Mouse (Mus musculus): ENCODE measurements around the gene Atcay. TPM values are rescaled to one million over a fixed set of nuclear protein-coding genes. Genes with fewer than 3 reads are reported as not detected.

The Atcay gene
- polyA plus RNA-seq, 1 experiment: not detected

DNA sequence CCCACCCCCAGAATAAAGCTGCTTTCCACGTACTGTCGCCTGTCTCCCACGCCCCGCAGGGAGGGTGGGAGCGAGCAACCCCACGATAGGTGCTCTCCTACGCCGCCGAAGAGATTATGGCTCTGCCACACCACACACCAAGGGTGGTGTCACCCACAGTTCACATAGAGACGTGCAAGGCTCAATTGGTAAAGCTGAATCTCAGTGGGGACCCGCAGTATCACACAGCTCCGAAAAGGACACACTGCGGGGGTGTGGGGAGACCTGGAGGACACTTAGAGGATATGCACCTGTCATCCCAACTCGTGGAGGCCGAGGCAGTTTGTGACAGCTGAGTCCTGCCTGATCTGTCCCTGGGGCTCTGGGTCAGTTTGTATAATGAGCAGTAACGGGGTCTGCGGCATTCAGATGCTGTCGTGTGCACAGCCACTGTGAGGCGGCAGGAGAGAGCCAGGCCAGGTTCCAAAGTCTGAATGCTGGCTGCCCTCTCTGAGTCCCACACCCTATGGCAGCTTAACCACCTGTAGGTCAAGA is 37.6 kb downstream of the Atcay start:
- Histone ChIP-seq H3K36me3 (replicated peaks; ENCODE audit: low read length) (peaks cover 33% of the 10 kb centered on the region), H3K27me3 (replicated peaks) (peaks cover 39% of the 10 kb centered on the region), H3K4me3 (replicated peaks) (peak overlapping the region; percentile 98), H3K9me3 (peaks cover 5% of the 10 kb centered on the region), H3K4me1 (peaks cover 57% of the 10 kb centered on the region)
- TF ChIP-seq GATA1 (IDR thresholded peaks at IDR 0.05; ENCODE audit: borderline replicate concordance, low read length): no peak
- no peak for TF ChIP-seq FLI1 (IDR thresholded peaks at IDR 0.05; ENCODE audit: low read length)

DNA sequence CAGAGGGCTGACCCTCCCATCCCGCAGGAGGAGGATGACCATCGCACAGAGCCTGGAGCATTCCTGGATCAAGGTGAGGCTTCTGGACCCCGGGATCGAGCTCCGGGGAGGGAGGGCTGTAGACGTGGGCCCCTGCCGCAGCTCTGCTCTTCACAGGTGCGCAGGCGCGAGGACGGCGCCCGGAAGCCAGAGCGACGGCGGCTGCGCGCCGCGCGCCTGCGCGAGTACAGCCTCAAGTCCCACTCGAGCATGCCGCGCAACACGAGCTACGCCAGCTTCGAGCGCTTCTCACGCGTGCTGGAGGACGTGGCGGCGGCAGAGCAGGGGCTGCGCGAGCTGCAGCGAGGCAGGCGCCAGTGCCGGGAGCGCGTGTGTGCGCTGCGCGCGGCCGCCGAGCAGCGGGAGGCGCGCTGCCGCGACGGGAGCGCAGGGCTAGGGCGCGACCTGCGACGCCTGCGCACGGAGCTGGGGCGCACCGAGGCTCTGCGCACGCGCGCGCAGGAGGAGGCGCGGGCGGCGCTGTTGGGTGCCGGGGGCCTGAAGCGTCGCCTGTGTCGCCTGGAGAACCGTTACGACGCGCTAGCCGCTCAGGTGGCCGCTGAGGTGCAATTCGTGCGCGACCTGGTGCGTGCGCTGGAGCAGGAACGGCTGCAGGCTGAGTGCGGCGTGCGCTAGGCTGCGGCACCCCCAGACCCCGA is 38.2 kb downstream of the Atcay start:
- H3K27me3 ChIP-seq (replicated peaks): peaks cover 37% of the 10 kb centered on the region
- H3K9me3 ChIP-seq: peaks cover 5% of the 10 kb centered on the region
- peaks cover 39% of the 10 kb centered on the region for H3K36me3 ChIP-seq (replicated peaks; ENCODE audit: low read length)
- H3K4me3 ChIP-seq (replicated peaks): peak overlapping the region; percentile 98
- TF ChIP-seq GATA1 (IDR thresholded peaks at IDR 0.05; ENCODE audit: borderline replicate concordance, low read length): no peak
- no peak for TF ChIP-seq FLI1 (IDR thresholded peaks at IDR 0.05; ENCODE audit: low read length)
- peaks cover 59% of the 10 kb centered on the region for H3K4me1 ChIP-seq

- Histone ChIP-seq H3K36me3 (replicated peaks; ENCODE audit: low read length) (peaks cover 48% of the 10 kb centered on the region), H3K4me1 (peaks cover 67% of the 10 kb centered on the region), H3K4me3 (replicated peaks) (peak overlapping the region; percentile 98), H3K9me3 (peaks cover 5% of the 10 kb centered on the region), H3K27me3 (replicated peaks) (peaks cover 29% of the 10 kb centered on the region)
- no peak for TF ChIP-seq FLI1 (IDR thresholded peaks at IDR 0.05; ENCODE audit: low read length)
- no peak for TF ChIP-seq GATA1 (IDR thresholded peaks at IDR 0.05; ENCODE audit: borderline replicate concordance, low read length)
Observed at GRCm38 (mm10) chr10:81191342-81191982, 39.2 kb downstream of the Atcay start.

- peaks cover 5% of the 10 kb centered on the region for H3K9me3 ChIP-seq
- H3K36me3 ChIP-seq (replicated peaks; ENCODE audit: low read length): peaks cover 51% of the 10 kb centered on the region
- TF ChIP-seq GATA1 (IDR thresholded peaks at IDR 0.05; ENCODE audit: borderline replicate concordance, low read length): no peak
- H3K27me3 ChIP-seq (replicated peaks): peaks cover 24% of the 10 kb centered on the region
- H3K4me3 ChIP-seq (replicated peaks): peak overlapping the region; percentile 15
- peaks cover 67% of the 10 kb centered on the region for H3K4me1 ChIP-seq
Observed at GRCm38 (mm10) chr10:81190912-81191321, 39.7 kb downstream of the Atcay start.

DNA sequence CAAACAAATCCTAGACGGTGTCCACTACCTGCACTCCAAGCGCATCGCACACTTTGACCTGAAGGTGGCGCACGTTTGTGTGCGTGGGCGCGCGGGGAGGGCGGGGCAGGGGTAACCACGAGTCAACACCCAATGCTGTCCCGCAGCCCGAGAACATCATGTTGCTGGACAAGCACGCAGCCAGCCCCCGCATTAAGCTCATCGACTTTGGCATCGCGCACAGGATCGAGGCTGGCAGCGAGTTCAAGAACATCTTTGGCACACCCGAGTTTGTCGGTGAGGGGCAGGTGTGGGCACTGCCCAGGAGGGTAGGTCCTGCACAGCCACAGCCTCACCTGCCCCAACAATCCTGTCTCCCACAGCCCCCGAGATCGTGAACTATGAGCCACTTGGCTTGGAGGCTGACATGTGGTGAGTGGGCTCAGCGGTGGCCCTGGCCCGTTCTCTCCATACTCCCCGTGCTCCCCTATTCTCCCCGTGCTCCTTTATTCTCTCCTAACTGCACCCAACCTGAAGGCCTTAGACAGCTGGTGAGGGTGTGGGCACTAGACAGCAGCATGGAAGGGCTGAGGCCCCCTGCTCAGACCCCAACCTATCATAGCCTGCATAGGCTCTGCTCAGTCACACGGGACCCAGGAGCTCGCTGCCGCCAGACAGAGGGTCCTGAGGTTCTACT is 40.3 kb downstream of the Atcay start:
- TF ChIP-seq GATA1 (IDR thresholded peaks at IDR 0.05; ENCODE audit: borderline replicate concordance, low read length) (no peak), FLI1 (IDR thresholded peaks at IDR 0.05; ENCODE audit: low read length) (no peak)
- Histone ChIP-seq H3K4me3 (replicated peaks) (peak overlapping the region; percentile 15), H3K36me3 (replicated peaks; ENCODE audit: low read length) (peaks cover 56% of the 10 kb centered on the region), H3K27me3 (replicated peaks) (peaks cover 19% of the 10 kb centered on the region), H3K4me1 (peaks cover 65% of the 10 kb centered on the region), H3K9me3 (peaks cover 5% of the 10 kb centered on the region)

- H3K36me3 ChIP-seq (replicated peaks; ENCODE audit: low read length): peaks cover 61% of the 10 kb centered on the region
- H3K4me1 ChIP-seq: peaks cover 67% of the 10 kb centered on the region
- TF ChIP-seq GATA1 (IDR thresholded peaks at IDR 0.05; ENCODE audit: borderline replicate concordance, low read length) (no peak), FLI1 (IDR thresholded peaks at IDR 0.05; ENCODE audit: low read length) (no peak)
Observed at GRCm38 (mm10) chr10:81189821-81190220, 40.8 kb downstream of the Atcay start.

GRCm38 (mm10) chr10:81187161-81187560 is 43.5 kb downstream of the Atcay start:
- Histone ChIP-seq H3K9me3 (peaks cover 5% of the 10 kb centered on the region), H3K4me1 (peaks cover 64% of the 10 kb centered on the region), H3K36me3 (replicated peaks; ENCODE audit: low read length) (peaks cover 77% of the 10 kb centered on the region), H3K4me3 (replicated peaks) (no peak overlapping the region), H3K27me3 (replicated peaks) (no peaks in the 10 kb centered on the region)
- no peak for TF ChIP-seq GATA1 (IDR thresholded peaks at IDR 0.05; ENCODE audit: borderline replicate concordance, low read length)
- no peak for TF ChIP-seq FLI1 (IDR thresholded peaks at IDR 0.05; ENCODE audit: low read length)

More at GRCm38 (mm10) chr10:81189821-81190220, 40.8 kb downstream of the Atcay start:
- H3K4me3 ChIP-seq (replicated peaks): no peak overlapping the region
- peaks cover 5% of the 10 kb centered on the region for H3K9me3 ChIP-seq
- H3K27me3 ChIP-seq (replicated peaks): peaks cover 13% of the 10 kb centered on the region

DNA sequence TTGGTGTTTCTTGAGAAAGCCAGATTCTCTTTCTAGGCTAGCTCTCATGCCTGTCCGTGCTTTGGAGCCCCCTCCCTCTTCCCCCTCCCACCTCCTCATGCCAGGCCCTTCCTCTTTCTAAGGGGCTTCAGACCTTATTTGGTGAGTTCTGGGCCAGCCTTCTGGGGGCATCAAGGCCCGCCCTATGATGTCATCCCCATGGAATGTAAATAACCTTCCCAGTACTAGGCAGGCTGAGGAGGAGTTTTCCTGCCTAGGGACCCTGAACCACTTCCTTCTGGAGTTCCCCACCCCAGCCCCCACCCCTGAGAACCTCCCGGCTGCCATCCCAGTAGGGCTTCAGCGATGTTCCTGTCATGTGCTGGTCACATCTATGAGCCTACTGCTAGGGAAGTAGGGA is 45.9 kb downstream of the Atcay start:
- peaks cover 5% of the 10 kb centered on the region for H3K9me3 ChIP-seq
- peaks cover 80% of the 10 kb centered on the region for H3K36me3 ChIP-seq (replicated peaks; ENCODE audit: low read length)
- no peak overlapping the region for H3K4me3 ChIP-seq (replicated peaks)
- no peaks in the 10 kb centered on the region for H3K27me3 ChIP-seq (replicated peaks)
- no peak for TF ChIP-seq GATA1 (IDR thresholded peaks at IDR 0.05; ENCODE audit: borderline replicate concordance, low read length)
- TF ChIP-seq FLI1 (IDR thresholded peaks at IDR 0.05; ENCODE audit: low read length): no peak
- peaks cover 63% of the 10 kb centered on the region for H3K4me1 ChIP-seq

DNA sequence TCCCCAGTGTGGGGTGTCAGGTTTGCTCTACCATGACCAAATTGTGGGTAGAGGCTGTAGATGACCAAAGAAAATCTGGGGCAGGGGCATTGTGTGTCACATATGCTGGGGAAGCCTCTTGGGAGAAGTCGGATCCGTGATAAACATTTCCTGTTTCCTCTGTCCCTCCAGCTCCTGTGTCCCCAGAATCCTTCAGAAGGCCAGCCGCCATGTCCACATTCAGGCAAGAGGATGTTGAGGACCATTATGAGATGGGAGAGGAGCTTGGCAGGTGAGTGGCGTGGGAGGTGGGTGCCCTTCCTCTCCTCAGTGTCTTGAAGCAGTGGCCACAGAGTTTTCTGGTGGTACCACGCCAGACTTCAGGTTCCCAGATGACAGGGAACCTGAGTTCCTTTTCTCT is 46.8 kb downstream of the Atcay start, which contains the start of gene 4930442H23Rik:
Gene 4930442H23Rik (minus strand): TSS at position 45 of the 400 bp plus-strand sequence.
- peaks cover 4% of the 10 kb centered on the region for H3K9me3 ChIP-seq
- H3K4me1 ChIP-seq: peaks cover 71% of the 10 kb centered on the region
- H3K36me3 ChIP-seq (replicated peaks; ENCODE audit: low read length): peaks cover 83% of the 10 kb centered on the region
- peak within 1 kb of the TSS; percentile 96 for H3K4me3 ChIP-seq (replicated peaks)
- TF ChIP-seq FLI1 (IDR thresholded peaks at IDR 0.05; ENCODE audit: low read length) (no peak), GATA1 (IDR thresholded peaks at IDR 0.05; ENCODE audit: borderline replicate concordance, low read length) (no peak)
- H3K27me3 ChIP-seq (replicated peaks): no peaks in the 10 kb centered on the region
